21 mouse cellular contexts compared by ENCODE assay signal in the genomic region with DNA sequence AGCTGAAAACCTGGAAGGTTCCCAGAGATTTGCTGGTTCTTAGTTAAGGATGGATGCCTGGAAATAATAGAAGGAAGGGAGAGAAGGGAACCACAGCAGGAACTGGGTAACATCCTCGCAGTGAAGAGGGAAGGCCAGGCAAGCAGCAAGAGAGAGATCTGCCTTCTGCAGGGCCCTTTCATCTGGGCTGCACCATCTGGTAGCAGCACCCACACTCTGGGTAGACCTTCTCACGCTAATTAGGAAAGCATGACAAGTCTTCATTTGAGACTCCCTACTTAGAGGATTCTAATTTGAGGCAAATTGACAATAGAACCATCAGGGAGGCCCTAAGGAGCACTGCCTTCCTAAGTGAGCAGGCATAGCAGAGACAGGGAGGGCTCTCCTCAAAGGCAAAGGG.
DNase-seq lines count a peak whose midpoint lies in the region; ATAC-seq and TF ChIP-seq lines count a peak whose summit lies in the region.
"Had no signal": no experiment of that assay in that cellular context is flagged by ENCODE, and none has a peak within 500 bp of the region (broad histone marks: within the 10 kb centered on the region; RNA-seq: fewer than 3 reads in every experiment).

No protein-coding gene starts in this region.

- H3K27me3 ChIP-seq in forebrain, postnatal 0 days (ENCODE audit: insufficient read depth, low read length), result no peaks in the 10 kb centered on the region
- no peaks in the 10 kb centered on the region for H3K27me3 ChIP-seq in forebrain, embryonic 13.5 days
- H3K27me3 ChIP-seq in hindbrain, embryonic 16.5 days (replicated peaks; ENCODE audit: control insufficient read depth, insufficient read depth, low read length), result no peaks in the 10 kb centered on the region
- no peaks in the 10 kb centered on the region for H3K27me3 ChIP-seq in hindbrain, postnatal 0 days (ENCODE audit: insufficient read depth, low read length)
- H3K27me3 ChIP-seq: CH12.LX; heart, embryonic 15.5 days; Patski had no signal

- no peaks in the 10 kb centered on the region for H3K9me3 ChIP-seq in forebrain, postnatal 0 days (ENCODE audit: low read length)
- no peaks in the 10 kb centered on the region for H3K9me3 ChIP-seq in forebrain, embryonic 13.5 days (replicated peaks)
- H3K9me3 ChIP-seq in hindbrain, embryonic 16.5 days (ENCODE audit: control insufficient read depth, low read length), result no peaks in the 10 kb centered on the region
- no peaks in the 10 kb centered on the region for H3K9me3 ChIP-seq in hindbrain, postnatal 0 days (ENCODE audit: low read length)
- H3K9me3 ChIP-seq: embryonic facial prominence, embryonic 10.5 days; heart, embryonic 15.5 days; hindbrain, embryonic 10.5 days had no signal

- H3K4me2 ChIP-seq in forebrain, postnatal 0 days (ENCODE audit: low read depth), result no peak overlapping the region
- no peak overlapping the region for H3K4me2 ChIP-seq in forebrain, embryonic 13.5 days
- no peak overlapping the region for H3K4me2 ChIP-seq in hindbrain, embryonic 16.5 days (ENCODE audit: low read length)
- no peak overlapping the region for H3K4me2 ChIP-seq in hindbrain, postnatal 0 days (ENCODE audit: low read depth, low read length)
- H3K4me2 ChIP-seq: heart, embryonic 11.5 days; heart, embryonic 15.5 days; hindbrain, embryonic 14.5 days had no signal

- no peak for DNase-seq in forebrain, postnatal 0 days
- DNase-seq in hindbrain, postnatal 0 days (ENCODE audit: low spot score), result no peak
- peak; percentile 54 for DNase-seq in layer of hippocampus, adult 9-11 months
- no peak for DNase-seq in layer of hippocampus, adult 11-12 months (ENCODE audit: low spot score)
- no peak for DNase-seq in gastrocnemius, postnatal 10 days
- DNase-seq: adrenal gland, postnatal 14 days; cerebellum, adult 2 months; cerebellum, postnatal 10 days; gastrocnemius, postnatal 25 days had no signal

- 0 out of 2 replicates have a peak, but pooled peaks have one; percentile 14 for ATAC-seq in forebrain, postnatal 0 days
- ATAC-seq in forebrain, embryonic 13.5 days, result no peak
- peak; percentile 30; the same call in 1 of the 2 replicates for ATAC-seq in hindbrain, embryonic 16.5 days
- no peak for ATAC-seq in hindbrain, postnatal 0 days
- ATAC-seq: activated CD4-positive, CD25-positive, alpha-beta regulatory T cell, adult 4 months; inflammation-experienced regulatory T-cells, adult 6 months; intestine, postnatal 0 days; Patski had no signal

- H3K36me3 ChIP-seq in forebrain, postnatal 0 days (ENCODE audit: insufficient read depth), result no peaks in the 10 kb centered on the region
- H3K36me3 ChIP-seq in forebrain, embryonic 13.5 days (ENCODE audit: poor library complexity, severe bottlenecking), result no peaks in the 10 kb centered on the region
- H3K36me3 ChIP-seq in hindbrain, embryonic 16.5 days (ENCODE audit: control insufficient read depth, insufficient read depth, low read length), result no peaks in the 10 kb centered on the region
- H3K36me3 ChIP-seq in hindbrain, postnatal 0 days (ENCODE audit: insufficient read depth, low read length), result no peaks in the 10 kb centered on the region
- H3K36me3 ChIP-seq: embryonic facial prominence, embryonic 10.5 days; heart, embryonic 15.5 days; hindbrain, embryonic 10.5 days had no signal

- H3K4me1 ChIP-seq in forebrain, postnatal 0 days (ENCODE audit: insufficient read depth), result no peaks in the 10 kb centered on the region
- H3K4me1 ChIP-seq in forebrain, embryonic 13.5 days, result 0 out of 2 replicates have a peak, but pooled peaks cover 3% of the 10 kb centered on the region
- H3K4me1 ChIP-seq in hindbrain, embryonic 16.5 days (ENCODE audit: control insufficient read depth, insufficient read depth, low read depth, low read length), result no peaks in the 10 kb centered on the region
- no peaks in the 10 kb centered on the region for H3K4me1 ChIP-seq in hindbrain, postnatal 0 days (ENCODE audit: insufficient read depth, low read length)
- H3K4me1 ChIP-seq: embryonic facial prominence, embryonic 10.5 days; heart, embryonic 15.5 days; hindbrain, embryonic 10.5 days had no signal

- WGBS in forebrain, postnatal 0 days, result 26% methylated on average over 2 of the region's 2 CpGs
- WGBS in forebrain, embryonic 13.5 days, result 40% methylated on average over 2 of the region's 2 CpGs
- WGBS in hindbrain, embryonic 16.5 days, result 40% methylated on average over 2 of the region's 2 CpGs
- 51% methylated on average over 2 of the region's 2 CpGs for WGBS in hindbrain, postnatal 0 days

- TF ChIP-seq CTCF in forebrain, postnatal 0 days (IDR thresholded peaks at IDR 0.05; ENCODE audit: low read depth), result no peak
- TF ChIP-seq CTCF in hindbrain, postnatal 0 days (IDR thresholded peaks at IDR 0.05; ENCODE audit: low read depth), result no peak

- no peak overlapping the region for H3K9ac ChIP-seq in forebrain, postnatal 0 days
- H3K9ac ChIP-seq in forebrain, embryonic 13.5 days, result no peak overlapping the region
- H3K9ac ChIP-seq in hindbrain, embryonic 16.5 days (ENCODE audit: low read depth, low read length), result no peak overlapping the region
- no peak overlapping the region for H3K9ac ChIP-seq in hindbrain, postnatal 0 days (replicated peaks; ENCODE audit: low read length)
- H3K9ac ChIP-seq: heart, embryonic 15.5 days; hindbrain, embryonic 14.5 days had no signal

- H3K27ac ChIP-seq in forebrain, postnatal 0 days (ENCODE audit: low read depth, low read length), result no peak overlapping the region
- no peak overlapping the region for H3K27ac ChIP-seq in forebrain, embryonic 13.5 days
- no peak overlapping the region for H3K27ac ChIP-seq in hindbrain, embryonic 16.5 days (ENCODE audit: low read depth, low read length)
- no peak overlapping the region for H3K27ac ChIP-seq in hindbrain, postnatal 0 days
- H3K27ac ChIP-seq: embryonic facial prominence, embryonic 10.5 days; heart, embryonic 15.5 days; hindbrain, embryonic 10.5 days; hindbrain, embryonic 14.5 days had no signal

- H3K4me3 ChIP-seq in forebrain, postnatal 0 days (ENCODE audit: low read depth, low read length), result no peak overlapping the region
- H3K4me3 ChIP-seq in forebrain, embryonic 13.5 days, result no peak overlapping the region
- no peak overlapping the region for H3K4me3 ChIP-seq in hindbrain, embryonic 16.5 days (ENCODE audit: low read length)
- no peak overlapping the region for H3K4me3 ChIP-seq in hindbrain, postnatal 0 days (ENCODE audit: low read length)
- H3K4me3 ChIP-seq: embryonic facial prominence, embryonic 10.5 days; heart, embryonic 15.5 days; hindbrain, embryonic 10.5 days had no signal

Comparison
In these comparisons a context has a peak if more than half of its experiments do, and no peak if none do; other contexts are left out.
1. ATAC-seq: peak in forebrain, postnatal 0 days (single experiment) and hindbrain, embryonic 16.5 days (single experiment); none in forebrain, embryonic 13.5 days (single experiment) and hindbrain, postnatal 0 days (single experiment).